Mouse (Mus musculus) CH12.LX (cell line): Measurements from ENCODE around the gene Gpr68. TPM values are rescaled to one million over a fixed set of nuclear protein-coding genes. Genes with fewer than 3 reads are reported as not detected.

Source experiments
- DNase-seq: peaks from one replicate; pipeline ENCODE4 v3.0.0-alpha.2; 2013; ENCODE audit errors: extremely low read depth
- H3K27ac ChIP-seq: 2 replicates; pipeline ENCODE4 v1.5.1; 2012; ENCODE audit warnings: low read depth, mild to moderate bottlenecking, control low read depth, moderate library complexity; ENCODE audit not compliant: insufficient read depth
- H3K27me3 ChIP-seq: replicated peaks from 2 replicates; pipeline ENCODE3; 2012; ENCODE audit warnings: inconsistent platforms
- H3K36me3 ChIP-seq, 2 experiments: replicated peaks in 1 of 2; 2 replicates each; pipeline versions ENCODE3 to v1.6.1; 2012; ENCODE audit warnings: inconsistent platforms in 1 of 2, low read length in 1 of 2, mild to moderate bottlenecking in 1 of 2, mixed read lengths in 1 of 2, moderate library complexity in 1 of 2; ENCODE audit not compliant: control insufficient read depth in 1 of 2, insufficient read depth in 1 of 2
- H3K4me1 ChIP-seq, 2 experiments: 2 replicates each; pipeline ENCODE4 v1.6.1; 2012; ENCODE audit warnings: inconsistent platforms in 1 of 2, moderate library complexity in 1 of 2; ENCODE audit not compliant: insufficient read depth in 2 of 2, control insufficient read depth in 1 of 2
- H3K4me2 ChIP-seq: 2 replicates; pipeline ENCODE4 v1.6.1; 2012; ENCODE audit warnings: low read depth, mild to moderate bottlenecking, control low read depth; ENCODE audit not compliant: poor library complexity, insufficient read depth, severe bottlenecking
- H3K4me3 ChIP-seq, 3 experiments: fragments of 150-350 bp in 1 of 3; sonication (generic) in 1 of 3; replicated peaks in 1 of 3; 2 replicates each; pipeline versions ENCODE3 to v1.5.1; 2011 to 2012; ENCODE audit warnings: low read depth in 2 of 3, low read length in 2 of 3, mild to moderate bottlenecking in 2 of 3, moderate library complexity in 2 of 3, control low read depth in 1 of 3, improper control_type of control experiment in 1 of 3, inconsistent platforms in 1 of 3, mixed read lengths in 1 of 3; ENCODE audit not compliant: poor library complexity in 1 of 3
- H3K79me2 ChIP-seq: replicated peaks from 2 replicates; pipeline ENCODE4 v1.6.1; 2012; ENCODE audit warnings: mild to moderate bottlenecking, moderate library complexity; ENCODE audit not compliant: control insufficient read depth, poor library complexity, insufficient read depth, severe bottlenecking; ENCODE audit errors: extremely low read depth
- H3K9ac ChIP-seq: 2 replicates; pipeline ENCODE4 v1.6.1; 2012; ENCODE audit warnings: low read depth, mild to moderate bottlenecking, control low read depth, moderate library complexity; ENCODE audit not compliant: insufficient read depth
- H3K9me3 ChIP-seq: replicated peaks from 2 replicates; pipeline ENCODE3; 2012; ENCODE audit warnings: low read length, inconsistent platforms, mixed read lengths
- CHD2 ChIP-seq: IDR thresholded peaks from 2 replicates; pipeline ENCODE4 v1.6.1; 2011; ENCODE audit warnings: low read length, improper control_type of control experiment
- CTCF ChIP-seq, 2 experiments: IDR thresholded peaks in 1 of 2; conservative IDR thresholded peaks in 1 of 2; 2 replicates each; pipeline ENCODE4 v1.5.1; 2011 to 2012; ENCODE audit warnings: low read depth in 2 of 2, low read length in 2 of 2, improper control_type of control experiment in 1 of 2, inconsistent platforms in 1 of 2, mild to moderate bottlenecking in 1 of 2, moderate library complexity in 1 of 2
- ETS1 ChIP-seq: conservative IDR thresholded peaks from 2 replicates; pipeline ENCODE4 v1.6.1; 2012; ENCODE audit warnings: low read depth, mild to moderate bottlenecking, inconsistent platforms, low read length, improper control_type of control experiment, moderate library complexity
- JUND ChIP-seq: conservative IDR thresholded peaks from 2 replicates; pipeline ENCODE4 v1.6.1; 2011; ENCODE audit warnings: low read depth, low read length, improper control_type of control experiment
- MAFK ChIP-seq: IDR thresholded peaks from 2 replicates; pipeline ENCODE4 v1.6.1; 2011; ENCODE audit warnings: low read length, improper control_type of control experiment; ENCODE audit not compliant: insufficient replicate concordance
- MAZ ChIP-seq: IDR thresholded peaks from 2 replicates; pipeline ENCODE4 v1.6.1; 2012; ENCODE audit warnings: low read depth, mild to moderate bottlenecking, inconsistent platforms, low read length, improper control_type of control experiment, moderate library complexity
- MEF2A ChIP-seq: IDR thresholded peaks from 2 replicates; pipeline ENCODE4 v1.6.1; 2014; ENCODE audit warnings: low read depth, mild to moderate bottlenecking, inconsistent platforms, low read length, improper control_type of control experiment, borderline replicate concordance
- NELFE ChIP-seq: IDR thresholded peaks from 2 replicates; pipeline ENCODE4 v1.6.1; 2011; ENCODE audit warnings: low read depth, low read length, improper control_type of control experiment
- POLR2A ChIP-seq: IDR thresholded peaks from 2 replicates; pipeline ENCODE4 v1.6.1; 2011; ENCODE audit warnings: low read depth, mild to moderate bottlenecking, improper control_type of control experiment, low read length
- RAD21 ChIP-seq: IDR thresholded peaks from 2 replicates; pipeline ENCODE4 v1.6.1; 2011; ENCODE audit warnings: low read depth, mild to moderate bottlenecking, low read length, improper control_type of control experiment, moderate library complexity
- SIN3A ChIP-seq: IDR thresholded peaks from 2 replicates; pipeline ENCODE4 v1.6.1; 2012; ENCODE audit warnings: low read length, improper control_type of control experiment, inconsistent platforms
- SMC3 ChIP-seq: IDR thresholded peaks from 2 replicates; pipeline ENCODE4 v1.6.1; 2011; ENCODE audit warnings: low read depth, low read length, improper control_type of control experiment
- TBP ChIP-seq: conservative IDR thresholded peaks from 2 replicates; pipeline ENCODE4 v1.6.1; 2011; ENCODE audit warnings: low read depth, low read length, improper control_type of control experiment
- TCF12 ChIP-seq: IDR thresholded peaks from 2 replicates; pipeline ENCODE4 v1.6.1; 2014; ENCODE audit warnings: low read depth, mild to moderate bottlenecking, inconsistent platforms, low read length, improper control_type of control experiment
- USF1 ChIP-seq: IDR thresholded peaks from 2 replicates; pipeline ENCODE4 v1.6.1; 2014; ENCODE audit warnings: low read depth, mild to moderate bottlenecking, inconsistent platforms, low read length, improper control_type of control experiment
- ZKSCAN1 ChIP-seq: IDR thresholded peaks from 2 replicates; pipeline ENCODE4 v1.6.1; 2012; ENCODE audit warnings: low read depth, inconsistent platforms, low read length, improper control_type of control experiment, borderline replicate concordance
- ZNF384 ChIP-seq: IDR thresholded peaks from 2 replicates; pipeline ENCODE4 v1.6.1; 2012; ENCODE audit warnings: low read depth, low read length, improper control_type of control experiment, inconsistent platforms
- dilution Hi-C: fragments of 300-500 bp; cut with MboI; formaldehyde crosslinking; loops from 2 replicates; pipeline ENCODE4 v1.14.3; 2020; ENCODE audit warnings: low sequenced_read_pairs; ENCODE audit not compliant: extremely low pct_unique_long_range_greater_than_20kb, extremely low pct_ligation_motif_present
- in situ Hi-C: fragments of 300-500 bp; cut with MboI; formaldehyde crosslinking; loops from 3 replicates; pipeline ENCODE4 v1.14.3; 2019; ENCODE audit warnings: low sequenced_read_pairs, low pct_ligation_motif_present, low pct_unique_long_range_greater_than_20kb, mixed read lengths
- polyA plus RNA-seq: library from polyadenylated mRNA; unstranded; fragments of >175 nt; gene quantifications from 2 replicates; pipeline ENCODE4 v1.2.1, GENCODE M21; 2012; ENCODE audit warnings: low read depth; ENCODE audit not compliant: insufficient read length
- total RNA-seq, 2 experiments: library from RNA; depleted of rRNA; stranded (reverse); fragments of 300-350 nt in 1 of 2; fragments of >200 nt in 1 of 2; gene quantifications; 2 replicates each; pipeline ENCODE4 v1.2.3; 2012 to 2014

Gene Gpr68
- total and polyA plus RNA-seq, 3 experiments = 1.2 to 4.2 (median 1.5) TPM

GRCm38 (mm10) chr12:100924646-100925339, 16.8 kb upstream of the Gpr68 start:
- H3K9ac ChIP-seq = no peak overlapping the region
- H3K4me2 ChIP-seq = no peak overlapping the region
- H3K4me3 ChIP-seq = no peak overlapping the region
- H3K4me1 ChIP-seq = peaks cover 5 to 14% of the 10 kb centered on the region in 2 experiments
- H3K27ac ChIP-seq = no peak overlapping the region
- TF ChIP-seq MAFK (no peak), MAZ (no peak), RAD21 (no peak), JUND (no peak), SMC3 (no peak), MEF2A (no peak), NELFE (no peak), TCF12 (no peak), CHD2 (no peak), ETS1 (no peak)
- H3K9me3 ChIP-seq = peaks cover 8% of the 10 kb centered on the region
- in situ Hi-C loops (no loop called here), dilution Hi-C loops (no loop called here)
- H3K36me3 ChIP-seq = peaks cover 80 to 95% of the 10 kb centered on the region in 2 experiments
- H3K79me2 ChIP-seq = no peaks in the 10 kb centered on the region
- no peaks in the 10 kb centered on the region for H3K27me3 ChIP-seq
- no peak for DNase-seq

DNA sequence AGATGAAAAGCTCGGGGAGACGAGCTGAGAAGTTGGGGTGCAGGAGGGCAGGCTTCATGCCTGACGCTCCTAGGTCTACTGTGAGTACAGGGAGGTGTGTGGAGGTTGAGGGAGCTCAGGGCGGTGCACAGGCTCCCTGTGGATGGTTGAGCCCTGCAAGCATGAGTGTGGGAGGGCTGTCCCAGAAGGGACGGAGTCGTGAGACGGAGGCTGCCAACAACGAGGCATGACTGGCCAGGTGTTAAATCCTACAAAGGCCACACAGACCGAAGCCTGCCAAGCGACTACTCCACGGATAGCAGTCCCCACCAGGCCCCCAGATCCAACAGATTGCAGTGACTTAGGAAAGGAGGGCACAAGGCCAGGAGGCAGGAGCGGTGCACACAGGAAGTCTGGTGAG, 2.7 kb upstream of the Gpr68 start:
- no peak overlapping the region for H3K4me2 ChIP-seq
- H3K27ac ChIP-seq = no peak overlapping the region
- peaks cover 36 to 54% of the 10 kb centered on the region in 2 experiments for H3K36me3 ChIP-seq
- H3K9ac ChIP-seq = no peak overlapping the region
- in situ Hi-C loops (loop anchor here (5.0 kb wide), 1 partner anchor 43 kb away; no protein-coding TSS in a partner anchor), dilution Hi-C loops (no loop called here)
- H3K4me1 ChIP-seq = peaks cover 14 to 68% of the 10 kb centered on the region in 2 experiments
- no peak overlapping the region for H3K4me3 ChIP-seq
- TF ChIP-seq MAFK = no peak
- no peak for TF ChIP-seq CTCF (conservative IDR thresholded peaks at IDR 0.05 in 1 of 2, IDR thresholded peaks at IDR 0.05 in 1 of 2; ENCODE audit: low read depth in 2 of 2, low read length in 2 of 2)
- no peak for TF ChIP-seq JUND
- TF ChIP-seq TBP = no peak
- TF ChIP-seq POLR2A = no peak
- TF ChIP-seq ZKSCAN1 = no peak
- no peak for TF ChIP-seq ETS1
- no peak for TF ChIP-seq USF1
- TF ChIP-seq ZNF384 = no peak
- no peak for TF ChIP-seq SIN3A
- DNase-seq = no peak
- no peaks in the 10 kb centered on the region for H3K79me2 ChIP-seq
- no peaks in the 10 kb centered on the region for H3K9me3 ChIP-seq
- H3K27me3 ChIP-seq = no peaks in the 10 kb centered on the region
